Mouse (Mus musculus) lung, adult 2 months (tissue): ENCODE results near the gene Fkbp1b. TPM values are rescaled to one million over a fixed set of nuclear protein-coding genes. Genes with fewer than 3 reads are reported as not detected.

Source experiments
- DNase-seq: peaks from one replicate; pipeline ENCODE4 v3.0.0; 2022
- H3K4me1 ChIP-seq: fragments of 200-500 bp; 2 replicates; pipeline ENCODE4 v1.6.1; 2011; ENCODE audit warnings: low read length; ENCODE audit not compliant: control insufficient read depth, insufficient read depth
- H3K4me3 ChIP-seq: fragments of 200-500 bp; replicated peaks from 2 replicates; pipeline ENCODE3; 2011; ENCODE audit warnings: low read depth, mild to moderate bottlenecking, control low read depth, low read length; ENCODE audit errors: extremely low read depth
- CTCF ChIP-seq: fragments of 200-500 bp; IDR thresholded peaks from 2 replicates; pipeline ENCODE4 v1.5.1; 2011; ENCODE audit warnings: mild to moderate bottlenecking, low read length, control low read depth; ENCODE audit not compliant: insufficient read depth
- POLR2A ChIP-seq: fragments of 200-500 bp; IDR thresholded peaks from 2 replicates; pipeline ENCODE4 v1.6.1; 2011; ENCODE audit warnings: low read depth, mild to moderate bottlenecking, control low read depth, low read length, borderline replicate concordance; ENCODE audit errors: extremely low read depth
- WGBS: fragments of 180-500 bp; shearing (Covaris S2); methylation state at CpG from one replicate; pipeline ENCODE4 v1.1.7; 2018; 5-methylcytosine and 5-hydroxymethylcytosine counted together
- polyA plus RNA-seq: library from polyadenylated mRNA; depleted of rRNA; stranded (reverse); fragments of >200 nt; gene quantifications from 2 replicates; pipeline ENCODE4 v1.2.3, GENCODE M21; 2012

The Fkbp1b gene
- polyA plus RNA-seq, 1 experiment = 14.4 TPM

GRCm38 (mm10) chr12:4859241-4859914 lies 18.0 kb upstream of the Fkbp1b start:
- no peak overlapping the region for H3K4me3 ChIP-seq
- no peaks in the 10 kb centered on the region for H3K4me1 ChIP-seq
- no peak for DNase-seq
- TF ChIP-seq CTCF (no peak), POLR2A (no peak)
- 47% methylated on average over 11 of the region's 11 CpGs for WGBS

- TF ChIP-seq POLR2A = no peak
- TF ChIP-seq CTCF = no peak
- no peak for DNase-seq
- no peaks in the 10 kb centered on the region for H3K4me1 ChIP-seq
- 88% methylated on average over 2 of the region's 2 CpGs for WGBS
- H3K4me3 ChIP-seq = no peak overlapping the region
Measured at GRCm38 (mm10) chr12:4856834-4857233, 15.4 kb upstream of the Fkbp1b start.

DNA sequence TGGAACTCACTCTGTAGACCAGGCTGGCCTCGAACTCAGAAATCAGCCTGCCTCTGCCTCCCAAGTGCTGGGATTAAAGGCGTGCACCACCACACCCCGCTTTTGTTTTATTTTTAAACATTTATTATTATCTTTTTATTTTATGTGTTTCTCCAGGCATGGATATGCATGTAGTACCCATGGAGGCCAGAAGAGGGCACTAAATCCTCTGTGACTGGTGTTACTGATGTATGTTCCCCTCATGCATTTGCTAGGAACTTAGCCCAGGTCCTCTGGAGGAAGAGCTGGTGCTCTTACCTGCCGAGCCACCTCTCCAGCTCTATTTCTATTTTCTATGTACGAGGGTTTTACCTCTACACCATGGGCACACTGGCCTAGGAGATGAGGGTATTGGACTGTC lies 14.8 kb upstream of the Fkbp1b start:
- WGBS = 96% methylated on average over 5 of the region's 5 CpGs
- TF ChIP-seq POLR2A = no peak
- TF ChIP-seq CTCF = 0 out of 2 replicates have a peak, but pooled peaks have one; percentile 6
- no peak overlapping the region for H3K4me3 ChIP-seq
- DNase-seq = no peak
- no peaks in the 10 kb centered on the region for H3K4me1 ChIP-seq

DNA sequence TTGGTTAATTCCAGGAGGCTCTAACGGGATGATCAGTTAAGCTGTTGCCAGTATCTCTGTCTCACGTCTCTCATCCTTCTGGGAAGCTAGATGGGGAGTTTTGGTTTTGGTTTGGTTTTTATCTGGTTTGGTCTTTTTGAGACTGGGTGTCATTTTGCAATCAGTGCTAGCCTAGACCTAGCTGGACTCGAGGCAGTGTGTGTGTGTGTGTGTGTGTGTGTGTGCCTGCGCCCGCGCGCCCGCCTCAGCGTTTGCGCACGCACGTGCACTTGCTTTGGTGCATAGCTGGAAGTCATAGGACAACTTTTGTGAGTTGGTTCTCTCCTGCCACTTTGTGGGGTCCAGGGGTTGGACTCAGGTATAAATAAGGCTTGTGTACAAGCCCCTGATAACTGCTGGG lies 2.4 kb upstream of the Fkbp1b start:
- WGBS = under 1% methylated on average over 12 of the region's 12 CpGs
- no peak for TF ChIP-seq CTCF
- no peak for TF ChIP-seq POLR2A
- H3K4me3 ChIP-seq = peak overlapping the region; percentile 84
- H3K4me1 ChIP-seq = no peaks in the 10 kb centered on the region
- peak; percentile 37 for DNase-seq

- under 1% methylated on average over 30 of the region's 30 CpGs for WGBS
- TF ChIP-seq CTCF (no peak), POLR2A (peak; percentile 64; the same call in 1 of the 2 replicates)
- Histone ChIP-seq H3K4me1 (no peaks in the 10 kb centered on the region), H3K4me3 (peak within 1 kb of the TSS; percentile 84)
- DNase-seq = peak; percentile 87
Measured at GRCm38 (mm10) chr12:4842890-4843597, 1.7 kb upstream of the Fkbp1b start, which contains the start of gene Wdcp. Gene Wdcp, plus strand, starts transcription at chr12:4843303.

- DNase-seq = no peak
- no peak for TF ChIP-seq CTCF
- TF ChIP-seq POLR2A = no peak
- H3K4me3 ChIP-seq = no peak overlapping the region
- 91% methylated on average over 8 of the region's 8 CpGs for WGBS
- no peaks in the 10 kb centered on the region for H3K4me1 ChIP-seq
Measured at GRCm38 (mm10) chr12:4842456-4842855, 1.1 kb upstream of the Fkbp1b start.

GRCm38 (mm10) chr12:4840741-4841140 lies 650 bp downstream of the Fkbp1b start:
- no peaks in the 10 kb centered on the region for H3K4me1 ChIP-seq
- peak; percentile 35 for DNase-seq
- 2% methylated on average over 11 of the region's 11 CpGs for WGBS
- peak overlapping the region; percentile 65 for H3K4me3 ChIP-seq
- no peak for TF ChIP-seq CTCF
- no peak for TF ChIP-seq POLR2A

DNA sequence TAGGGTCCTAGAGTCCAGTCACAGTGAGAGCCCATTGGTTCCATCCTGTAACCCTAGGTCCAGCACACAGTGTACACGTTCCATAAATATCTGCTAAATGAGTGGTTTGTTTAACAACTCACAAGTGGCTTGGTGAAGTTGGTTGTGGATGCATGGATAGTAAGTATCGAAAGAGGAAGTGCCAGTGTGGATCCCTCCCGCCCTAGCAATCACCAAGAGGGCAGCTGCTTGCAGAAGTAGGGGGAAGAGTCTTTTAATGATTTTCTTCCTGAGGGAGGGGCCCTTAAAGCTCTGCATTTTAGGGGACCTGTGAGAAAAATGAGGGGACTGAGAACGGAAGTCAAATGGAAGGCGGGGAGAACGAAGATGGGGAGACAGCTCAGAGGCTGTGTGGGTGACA lies 1.4 kb downstream of the Fkbp1b start:
- DNase-seq = no peak
- TF ChIP-seq CTCF (no peak), POLR2A (no peak)
- Histone ChIP-seq H3K4me1 (no peaks in the 10 kb centered on the region), H3K4me3 (no peak overlapping the region)
- WGBS = 44% methylated on average over 6 of the region's 6 CpGs

GRCm38 (mm10) chr12:4836959-4837358 lies 4.4 kb downstream of the Fkbp1b start:
- 46% methylated on average over 4 of the region's 4 CpGs for WGBS
- DNase-seq = no peak
- Histone ChIP-seq H3K4me3 (no peak overlapping the region), H3K4me1 (no peaks in the 10 kb centered on the region)
- TF ChIP-seq POLR2A = no peak
- TF ChIP-seq CTCF = no peak

GRCm38 (mm10) chr12:4827256-4827655 lies 14.1 kb downstream of the Fkbp1b start:
- Histone ChIP-seq H3K4me1 (no peaks in the 10 kb centered on the region), H3K4me3 (no peak overlapping the region)
- WGBS = 67% methylated on average over 3 of the region's 3 CpGs
- DNase-seq = no peak
- TF ChIP-seq POLR2A = no peak
- no peak for TF ChIP-seq CTCF
